Mouse (Mus musculus) gastrocnemius, postnatal 10 days (tissue): ENCODE results near the gene Cnn3. TPM values are rescaled to one million over a fixed set of nuclear protein-coding genes. Genes with fewer than 3 reads are reported as not detected.

Experiments
- DNase-seq: peaks from one replicate; pipeline ENCODE4 v3.0.0; 2021; ENCODE audit warnings: mixed read lengths
- total RNA-seq, 2 experiments: library from RNA; stranded (reverse); gene quantifications; 2 replicates each; pipeline ENCODE4 v1.2.3; 2021

Cnn3 gene
- total RNA-seq, 2 experiments from 2014 or later: 96.7 to 113 TPM

DNA sequence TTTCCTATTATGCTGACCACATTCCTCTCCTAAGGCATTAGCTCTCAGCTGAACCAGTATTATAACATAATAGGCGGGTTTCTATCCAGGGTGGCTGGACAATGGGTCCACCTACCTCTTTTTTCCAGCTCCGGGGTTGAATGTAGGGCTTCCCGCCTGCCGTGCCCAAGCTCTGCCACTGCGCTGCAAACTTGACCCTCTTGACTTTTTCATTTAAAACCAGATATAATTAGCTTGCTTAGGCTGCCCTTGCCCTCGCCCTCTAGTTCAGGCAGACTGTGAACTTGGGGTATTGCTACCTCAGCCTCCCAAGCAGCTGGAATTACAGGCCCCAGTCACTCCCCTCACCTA lies 8.1 kb upstream of the Cnn3 start:
- DNase-seq: no peak

DNA sequence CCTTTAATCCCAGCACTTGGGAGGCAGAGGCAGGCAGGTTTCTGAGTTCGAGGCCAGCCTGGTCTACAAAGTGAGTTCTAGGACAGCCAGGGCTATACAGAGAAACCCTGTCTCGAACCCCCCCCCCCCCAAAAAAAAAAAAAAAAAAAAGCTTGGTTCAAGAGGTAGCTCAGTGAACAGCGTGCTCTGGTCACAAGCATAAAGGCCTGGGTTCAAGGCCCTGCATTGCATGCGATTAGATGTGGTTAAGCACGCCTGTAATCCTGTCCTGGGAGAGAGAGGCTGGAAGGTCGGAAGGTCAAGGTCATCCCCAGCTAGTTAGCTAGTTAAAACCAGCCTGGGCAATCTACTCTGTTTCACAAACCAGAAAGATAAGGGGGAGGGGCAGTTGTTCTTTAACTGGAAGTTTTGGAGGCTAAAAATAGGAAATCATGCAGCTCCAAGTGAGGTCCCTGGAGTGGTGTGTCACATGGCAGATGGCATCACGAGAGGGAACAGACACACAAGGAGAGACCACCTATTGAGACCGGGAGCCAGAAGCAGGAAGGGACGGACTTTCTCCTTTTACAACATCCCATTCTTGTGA lies 7.4 kb upstream of the Cnn3 start:
- DNase-seq: no peak

DNA sequence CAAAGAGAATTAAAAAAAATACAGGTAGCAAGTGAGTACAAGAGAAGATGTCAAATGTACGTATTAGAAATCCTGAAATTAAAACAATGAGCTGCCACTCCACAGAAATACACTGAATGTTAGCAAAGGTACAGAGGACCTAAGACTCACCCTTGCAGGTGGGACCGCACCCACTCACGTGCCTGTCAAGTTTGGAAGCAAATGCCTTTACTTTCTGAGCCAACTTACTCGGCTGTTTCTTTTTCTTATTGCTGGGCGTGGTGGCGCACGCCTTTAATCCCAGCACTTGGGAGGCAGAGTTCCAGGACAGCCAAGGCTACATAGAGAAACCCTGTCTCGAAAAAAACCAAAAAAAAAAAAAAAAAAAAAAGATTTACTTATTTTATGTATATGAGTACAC lies 3.9 kb upstream of the Cnn3 start:
- no peak for DNase-seq

DNA sequence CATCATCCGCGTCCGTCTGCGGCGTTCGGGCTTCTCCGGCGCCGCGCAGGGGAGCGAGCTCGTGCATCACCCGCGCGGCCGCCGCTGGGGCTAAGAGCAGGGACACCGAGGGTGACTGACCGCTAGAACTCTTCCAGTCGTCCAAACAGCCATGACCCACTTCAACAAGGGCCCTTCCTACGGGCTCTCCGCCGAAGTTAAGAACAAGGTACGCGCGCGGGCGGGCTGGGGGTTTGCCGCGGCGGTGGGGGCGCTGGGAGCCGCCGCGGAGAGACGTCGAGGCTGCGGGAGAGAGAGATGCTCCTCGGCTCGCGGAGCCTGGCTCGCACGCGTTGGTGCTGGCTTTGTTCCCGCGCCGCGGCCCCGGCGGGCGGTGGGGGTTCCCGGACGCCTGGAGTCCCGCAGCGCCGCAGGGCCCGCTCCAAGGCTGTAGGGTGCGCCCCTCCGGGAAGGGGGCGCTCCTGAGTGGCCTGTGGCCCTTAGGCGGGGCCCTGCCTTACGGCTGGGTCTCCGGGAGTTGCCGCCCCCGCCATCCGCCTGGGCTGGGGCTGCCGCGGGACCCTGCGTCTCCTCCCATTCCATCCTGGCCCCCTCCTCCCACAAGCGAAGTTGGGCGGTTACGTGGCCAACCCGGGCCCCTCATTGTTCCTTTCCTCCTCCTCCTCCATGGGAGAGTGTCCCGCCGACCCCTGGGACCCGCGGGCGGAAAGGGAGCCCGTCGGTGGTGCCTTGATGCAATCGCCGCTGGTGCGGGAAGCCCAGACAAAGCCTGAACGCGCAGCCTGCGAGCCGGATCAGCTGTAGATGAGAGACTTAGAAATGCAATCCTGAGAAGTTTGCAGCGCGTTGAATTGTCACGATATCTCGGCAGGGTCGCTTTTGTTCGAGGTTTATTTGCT lies 573 bp downstream of the Cnn3 start:
- peak; percentile 79 for DNase-seq

DNA sequence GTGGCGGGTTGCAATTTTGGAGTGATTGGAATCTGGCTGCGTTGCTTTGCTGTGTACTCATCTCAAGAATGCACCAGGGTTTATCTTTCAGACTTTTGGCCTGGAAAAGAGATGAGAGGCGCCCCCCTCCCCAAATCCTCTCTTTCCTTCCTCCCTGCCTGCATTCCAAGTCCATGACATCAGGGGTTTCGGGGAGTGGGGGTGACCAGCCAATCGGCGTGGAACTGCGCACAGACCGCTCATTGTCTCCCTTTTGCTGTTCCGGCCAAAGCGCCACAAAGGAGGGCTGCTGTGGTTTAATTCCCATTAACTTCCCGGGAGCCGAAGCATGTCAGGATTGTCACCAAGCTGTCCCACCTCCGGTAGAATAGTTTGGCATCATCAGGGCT lies 1.2 kb downstream of the Cnn3 start:
- DNase-seq: peak; percentile 65

DNA sequence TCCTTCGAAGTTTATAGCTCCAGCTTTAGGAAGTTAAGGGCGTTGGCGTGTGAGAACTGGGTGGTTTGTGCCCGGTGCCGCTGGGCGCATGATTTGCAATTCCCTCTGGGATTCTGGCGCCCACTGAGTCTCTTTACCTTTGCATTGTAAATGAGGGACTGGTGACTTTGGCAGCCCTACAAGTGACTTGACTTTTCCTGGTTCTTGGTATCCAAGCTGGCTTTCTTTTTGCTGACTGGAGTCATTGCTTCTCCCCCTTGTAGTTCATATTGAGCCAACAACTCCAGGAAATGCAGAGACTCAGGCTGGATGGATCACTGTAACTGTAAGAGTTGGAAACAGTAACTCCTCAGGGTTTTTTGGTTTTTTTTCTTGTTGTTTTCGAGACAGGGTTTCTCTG lies 1.9 kb downstream of the Cnn3 start:
- DNase-seq: no peak

DNA sequence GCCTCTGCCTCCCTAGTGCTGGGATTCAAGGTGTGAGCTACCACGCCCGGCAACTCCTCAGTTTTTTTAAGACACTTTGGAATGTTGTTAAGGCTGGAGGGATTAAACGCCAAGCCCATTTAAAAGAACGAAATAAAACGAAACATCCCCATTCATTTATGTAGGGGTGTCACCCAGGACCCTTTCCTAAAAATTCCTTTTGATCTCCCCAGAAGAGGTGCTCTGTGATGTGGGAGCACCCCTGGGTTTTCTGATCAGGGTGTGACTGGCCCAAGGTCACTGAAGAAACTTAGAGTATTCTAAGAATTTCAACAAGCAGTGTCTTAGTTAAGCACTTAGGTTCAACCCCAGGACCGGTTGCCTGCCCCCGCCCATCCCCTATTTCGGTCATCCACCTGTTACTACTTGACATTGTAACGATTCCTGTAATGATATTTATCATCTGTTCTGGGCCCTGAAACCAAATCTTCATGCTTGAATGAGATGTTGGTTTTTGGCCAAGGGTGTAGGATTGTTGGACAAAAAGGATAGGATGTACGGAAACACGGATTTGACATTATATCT lies 2.5 kb downstream of the Cnn3 start:
- no peak for DNase-seq

DNA sequence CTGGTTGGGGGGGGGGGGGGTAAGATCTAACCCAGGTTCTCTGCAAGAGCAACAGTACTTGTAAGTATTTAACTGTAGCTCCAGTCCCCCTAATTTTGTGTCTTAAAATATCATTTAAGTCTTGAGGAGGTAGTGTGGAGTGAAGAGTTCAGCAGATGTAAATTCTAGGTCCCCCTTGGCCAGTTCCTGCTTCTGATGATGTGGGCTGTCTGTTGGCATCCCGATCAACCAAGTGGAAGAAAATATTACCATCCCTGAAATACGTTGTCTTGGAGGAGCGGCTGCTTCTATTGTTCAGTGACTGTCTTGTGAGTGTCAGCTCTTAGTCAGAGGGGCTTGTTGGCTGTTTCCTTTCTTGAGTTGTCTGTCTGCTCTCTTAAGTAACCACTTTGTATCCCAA lies 3.2 kb downstream of the Cnn3 start:
- DNase-seq: no peak

DNA sequence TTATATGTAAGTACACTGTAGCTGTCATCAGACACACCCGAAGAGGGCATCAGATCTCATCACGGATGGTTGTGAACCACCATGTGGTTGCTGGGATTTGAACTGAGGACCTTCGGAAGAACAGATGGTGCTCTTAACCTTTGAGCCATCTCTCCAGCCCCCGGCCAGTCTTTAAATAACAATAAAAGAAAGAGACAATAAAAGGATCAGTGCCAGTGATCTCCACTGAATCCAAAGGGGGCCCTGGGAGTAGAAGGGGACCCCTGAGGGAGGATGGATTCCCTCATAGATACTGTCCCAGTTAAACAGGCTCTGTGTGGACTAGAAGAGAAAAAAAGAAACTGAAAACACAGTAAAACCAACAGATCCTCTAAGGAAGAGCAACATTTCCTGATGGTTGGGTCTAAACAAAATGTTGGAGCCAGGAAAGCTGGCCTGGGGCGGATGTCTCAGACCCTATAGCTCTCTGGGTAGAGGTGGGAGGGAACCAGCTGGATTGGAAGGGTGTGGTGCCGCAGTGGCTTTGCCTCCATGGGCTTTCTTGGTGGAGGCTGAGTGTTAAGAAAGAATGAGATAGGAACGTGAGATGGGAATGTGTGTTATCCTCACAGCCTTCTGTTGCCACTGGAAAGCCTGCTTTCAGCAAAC lies 4.1 kb downstream of the Cnn3 start:
- DNase-seq: no peak

DNA sequence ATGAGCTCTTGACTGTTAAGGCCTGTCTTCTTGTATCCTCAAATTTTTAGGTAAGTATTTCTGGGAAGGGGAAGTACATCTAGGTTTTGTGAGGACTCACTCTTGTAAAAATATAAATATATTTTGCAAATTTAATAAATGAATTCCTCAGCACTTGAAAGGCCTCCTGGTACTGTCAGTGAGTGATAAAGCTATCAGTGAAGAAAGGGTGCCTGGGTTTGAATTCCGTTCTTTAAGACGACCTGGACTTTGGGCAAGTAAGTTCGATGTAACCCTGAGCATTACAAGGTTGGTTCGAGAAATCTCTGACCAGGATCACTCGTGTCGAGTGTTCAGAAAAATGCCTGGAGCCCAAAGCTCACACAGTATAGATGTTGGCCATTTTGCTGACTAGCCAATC lies 7.1 kb downstream of the Cnn3 start:
- DNase-seq: no peak

DNA sequence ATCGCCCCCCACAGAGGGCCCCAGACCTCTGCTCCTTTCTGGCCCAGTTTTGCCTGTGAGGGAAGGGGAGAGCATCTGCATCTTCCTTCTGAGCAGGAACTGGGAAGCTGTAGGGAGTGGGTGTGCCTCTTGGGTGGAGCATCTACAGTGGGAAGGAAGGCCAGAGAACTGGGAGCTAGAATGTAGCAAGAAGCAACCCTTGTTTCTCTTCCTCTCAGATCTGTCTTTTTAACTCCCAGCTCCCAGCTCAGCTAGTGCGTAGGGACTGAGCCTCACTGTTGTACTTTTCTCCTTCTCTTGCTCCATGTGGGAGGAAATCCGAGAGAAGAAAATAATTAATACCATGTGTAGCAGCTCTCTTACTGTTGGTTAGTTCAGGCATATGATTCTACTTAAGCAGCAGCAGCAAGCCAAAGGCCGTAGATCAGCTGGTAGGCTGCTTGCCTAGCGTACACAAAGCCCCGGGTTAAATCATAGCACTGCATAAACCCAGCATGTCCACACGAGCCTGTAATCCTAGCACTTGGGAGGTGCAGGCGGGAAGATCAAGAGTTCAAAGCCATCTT lies 7.8 kb downstream of the Cnn3 start:
- no peak for DNase-seq

DNA sequence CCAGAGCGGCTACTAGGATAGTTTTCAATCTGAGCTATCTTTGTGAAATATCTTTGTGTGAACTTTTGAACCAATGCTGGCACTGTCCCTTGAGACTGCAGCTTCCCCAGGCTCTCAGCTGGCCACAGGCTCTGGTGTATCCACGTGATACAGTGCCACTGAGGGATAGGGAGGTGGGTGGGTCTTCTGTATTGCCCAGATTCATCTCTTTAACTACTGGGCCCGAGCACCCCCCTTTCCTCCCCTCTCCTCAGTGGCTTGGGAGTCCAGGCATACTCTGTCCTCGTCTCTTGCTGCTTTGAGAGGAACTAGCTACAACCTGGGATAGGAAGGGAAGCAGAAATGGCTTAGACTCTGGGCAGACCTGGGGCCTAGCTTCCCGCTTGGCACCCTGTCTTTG lies 9.0 kb downstream of the Cnn3 start:
- no peak for DNase-seq

DNA sequence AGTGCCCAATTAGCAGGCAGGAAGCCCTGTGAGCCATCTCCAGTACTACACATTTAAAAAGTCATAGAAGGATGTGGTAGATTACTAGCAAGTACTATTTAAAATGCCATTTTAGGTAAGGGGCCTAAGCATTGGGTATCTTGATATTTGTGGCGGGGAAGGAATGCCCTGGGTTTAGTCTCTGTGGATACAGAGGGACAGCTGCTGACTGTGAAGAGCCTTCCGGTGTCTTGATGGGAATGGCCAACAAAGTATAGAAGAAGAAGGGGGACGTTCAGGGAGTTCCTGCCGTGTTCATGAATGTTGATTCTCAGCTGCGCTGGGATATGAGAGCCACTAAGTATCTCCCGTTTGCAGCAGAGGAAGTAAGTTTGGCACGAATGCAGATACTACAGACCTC lies 10.8 kb downstream of the Cnn3 start:
- no peak for DNase-seq

DNA sequence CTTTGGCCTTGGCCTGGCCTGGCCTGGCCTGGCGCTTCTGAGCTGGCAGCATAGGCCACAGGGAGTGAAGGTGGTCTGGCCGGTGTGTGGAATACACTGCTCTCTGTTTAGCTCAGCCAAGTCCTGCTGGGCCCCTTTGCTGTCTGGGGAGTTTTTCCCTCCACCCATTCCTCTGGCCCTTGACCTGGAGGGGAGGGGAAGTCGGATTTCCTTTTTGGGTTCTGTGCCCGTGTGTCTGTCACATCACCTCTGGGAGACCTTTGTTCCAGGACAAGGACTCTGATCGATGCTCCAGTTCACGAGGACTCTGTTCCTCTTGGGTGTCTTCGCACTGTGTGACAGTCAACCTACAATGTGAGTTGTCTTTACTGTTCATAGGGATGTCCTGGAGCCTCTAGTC lies 11.7 kb downstream of the Cnn3 start:
- DNase-seq: no peak

DNA sequence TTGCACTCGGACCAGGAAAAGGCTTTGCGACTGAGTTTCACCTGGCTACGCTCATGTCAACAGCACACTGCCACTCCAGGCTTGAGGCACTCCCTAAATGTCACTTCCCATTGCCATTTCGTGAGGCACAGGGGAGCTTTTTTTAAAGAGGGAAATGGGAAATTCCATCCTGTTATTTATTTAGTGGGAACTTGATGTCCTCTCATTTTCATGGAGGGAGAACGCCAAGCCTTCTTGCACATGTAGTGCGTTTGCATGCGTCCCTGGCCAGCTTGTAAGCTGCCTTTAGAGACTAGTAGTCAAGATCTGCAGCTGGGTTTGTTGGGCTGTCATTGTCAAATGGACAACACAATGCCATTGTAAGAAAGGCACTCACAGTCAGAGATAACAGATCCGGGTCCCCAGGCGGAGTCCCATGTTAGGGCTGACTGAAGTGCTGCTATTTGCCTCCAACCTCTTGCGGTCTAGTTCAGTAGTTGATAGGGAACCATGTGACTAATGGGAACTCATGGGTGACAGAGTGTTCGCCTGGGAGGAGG lies 13.4 kb downstream of the Cnn3 start:
- no peak for DNase-seq

DNA sequence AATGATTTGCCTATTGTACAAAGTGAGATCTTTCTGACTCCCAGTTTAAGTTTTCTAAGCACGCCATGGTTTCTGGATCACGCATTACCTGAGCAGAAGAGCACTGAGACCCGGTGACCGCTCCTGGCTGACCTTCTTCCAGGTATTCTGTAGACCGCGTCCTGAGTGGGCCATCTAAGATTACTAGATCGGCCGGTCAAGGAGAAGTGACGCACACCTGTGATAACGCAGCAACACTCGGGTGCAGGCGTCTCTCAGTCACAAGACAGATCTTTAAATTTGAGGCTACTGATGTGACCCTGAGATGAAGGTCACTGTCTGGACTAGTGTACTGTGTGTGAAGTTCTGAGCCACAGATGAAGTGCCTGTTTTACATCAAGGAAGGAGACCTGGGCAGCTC lies 15.2 kb downstream of the Cnn3 start:
- DNase-seq: no peak

DNA sequence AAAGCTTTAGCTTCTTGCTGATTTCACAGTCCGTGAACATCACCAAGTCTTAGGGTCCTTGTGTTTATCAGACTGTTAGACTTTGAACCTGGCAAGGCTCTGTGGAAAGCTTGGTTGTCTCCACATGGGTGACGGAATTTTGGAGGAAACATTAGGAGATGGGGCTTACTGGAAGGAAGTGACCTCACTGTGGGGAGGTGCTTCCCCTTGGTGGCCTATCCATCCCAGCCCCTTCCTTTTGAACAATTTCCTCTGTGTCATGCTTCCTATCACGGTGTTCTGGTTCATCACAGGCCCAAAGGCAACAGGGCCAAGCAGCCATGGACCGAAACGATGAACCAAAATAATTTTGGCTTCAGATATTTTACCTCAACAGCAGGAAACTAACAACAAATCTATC lies 16.0 kb downstream of the Cnn3 start:
- no peak for DNase-seq

DNA sequence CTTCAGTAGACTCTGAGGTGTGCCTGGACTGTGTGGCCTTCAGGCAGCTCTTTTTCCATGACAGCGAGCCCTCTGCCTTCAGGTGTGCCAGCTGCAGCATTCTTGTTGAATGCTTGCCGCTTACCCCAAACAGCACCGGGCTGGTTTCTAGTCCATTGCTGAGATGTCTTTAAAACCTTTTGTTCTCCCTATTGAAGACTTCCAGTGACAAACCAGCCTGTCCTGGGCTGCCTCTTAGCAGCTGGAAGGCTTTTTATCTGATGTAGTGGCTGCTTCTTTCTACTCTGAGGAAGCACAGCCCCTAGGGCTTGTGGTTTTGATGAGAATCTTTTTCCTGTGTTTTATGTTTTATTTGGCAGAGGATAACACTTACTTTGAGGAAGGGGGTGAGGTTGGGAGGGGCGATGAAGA lies 17.6 kb downstream of the Cnn3 start:
- DNase-seq: no peak

DNA sequence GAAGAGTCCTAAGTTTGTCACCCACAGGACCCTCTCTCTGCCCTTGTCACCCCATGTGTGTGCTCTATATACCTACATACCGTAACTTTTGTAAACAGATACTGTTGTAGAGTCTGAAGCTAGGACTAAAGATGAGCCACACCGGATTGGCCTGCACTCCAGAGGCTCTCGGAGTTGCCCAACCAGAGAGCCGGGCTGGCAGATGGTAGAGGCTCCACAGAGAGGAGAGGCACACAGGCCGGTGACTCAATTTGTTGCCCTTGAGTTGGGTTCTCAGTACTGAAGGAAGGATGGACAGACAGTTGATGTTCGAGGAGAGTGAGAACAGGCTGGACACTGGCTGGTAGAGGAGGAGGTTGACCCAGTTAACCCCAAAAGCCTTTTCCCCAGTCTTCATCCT lies 18.1 kb downstream of the Cnn3 start:
- no peak for DNase-seq

DNA sequence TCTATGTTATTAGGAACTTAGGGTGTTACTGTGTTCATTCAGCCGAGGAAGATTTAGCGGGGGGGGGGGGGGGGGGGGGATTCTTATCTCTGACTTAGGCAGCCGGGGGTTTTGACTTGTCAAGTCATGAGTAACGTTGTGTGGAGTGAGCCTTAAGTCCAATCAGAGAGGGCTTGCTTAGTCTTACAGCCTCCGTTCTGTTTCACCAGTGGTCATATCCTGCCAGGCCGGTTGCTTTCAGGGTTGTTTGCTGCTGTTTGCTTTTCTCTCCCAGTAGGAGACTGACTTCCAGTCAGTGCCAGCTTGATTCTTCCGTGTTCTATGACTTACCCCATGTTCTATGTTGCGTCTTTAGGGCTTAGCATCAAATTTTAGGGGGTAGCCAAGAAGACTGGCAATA lies 20.2 kb downstream of the Cnn3 start:
- DNase-seq: no peak

DNA sequence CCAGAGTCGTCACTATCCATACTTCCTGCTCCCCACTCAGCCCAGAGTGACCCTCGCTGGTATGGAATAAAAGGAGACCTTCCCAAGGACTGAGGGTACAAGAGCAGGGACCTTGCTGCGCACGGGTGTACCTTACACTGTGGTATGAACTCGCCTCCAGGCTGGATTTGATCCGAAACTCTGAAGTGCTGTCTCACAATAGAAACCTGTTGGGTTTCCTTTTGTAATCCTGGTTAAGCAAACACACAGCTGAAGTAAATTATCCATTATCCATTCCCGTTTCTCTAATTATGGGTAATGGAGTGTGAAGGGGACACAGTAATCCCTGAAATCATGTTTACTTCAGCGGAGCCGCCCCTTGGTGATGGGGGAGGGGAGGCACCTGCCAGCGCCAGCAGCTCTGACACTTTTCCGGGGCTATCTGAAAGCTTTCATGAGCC lies 21.8 kb downstream of the Cnn3 start:
- no peak for DNase-seq

DNA sequence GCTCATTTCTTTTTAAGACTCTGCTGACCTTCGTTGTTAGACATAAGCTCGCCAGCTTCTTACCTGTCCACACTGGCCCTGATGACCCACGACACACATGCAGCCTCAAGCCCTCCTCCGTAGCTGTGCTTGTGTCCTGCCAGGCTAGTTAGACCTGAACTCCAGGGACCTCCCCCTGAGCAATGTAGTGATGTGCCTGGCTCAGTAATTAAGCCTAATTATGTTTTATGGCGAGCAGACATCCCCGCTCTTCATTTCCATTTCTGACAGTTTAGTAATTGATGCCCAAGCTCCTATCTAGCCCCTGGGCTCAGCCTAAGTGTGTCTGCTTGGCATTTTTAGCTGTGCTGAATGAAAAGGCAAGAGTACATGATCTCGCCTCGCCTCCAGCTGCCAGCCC lies 22.3 kb downstream of the Cnn3 start:
- no peak for DNase-seq

DNA sequence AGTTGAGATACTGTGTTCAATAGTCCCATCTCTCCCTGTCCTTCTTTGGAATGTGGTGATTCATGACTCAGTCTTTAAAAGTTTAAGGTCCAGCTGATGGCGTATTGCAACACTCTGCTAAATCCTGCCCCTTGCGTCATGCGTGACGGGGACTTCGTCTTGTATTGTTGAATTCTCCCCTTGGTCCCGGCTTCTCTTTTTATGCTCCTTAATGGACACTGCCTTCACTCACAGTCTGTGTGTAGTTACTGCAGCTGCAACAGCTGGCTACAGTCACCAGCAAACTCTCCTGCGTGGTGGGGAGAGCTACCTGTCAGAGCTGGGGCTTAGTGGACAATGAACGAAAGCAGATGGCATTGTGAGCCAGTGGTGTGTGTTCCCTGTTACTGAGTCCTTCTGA lies 23.2 kb downstream of the Cnn3 start:
- DNase-seq: no peak
